Mouse (Mus musculus) cerebellum, adult 9-10 months (tissue): ENCODE measurements around the gene Trappc12.

Source experiments
- DNase-seq: peaks from one replicate; pipeline ENCODE4 v3.0.0; 2022

The Trappc12 gene

DNA sequence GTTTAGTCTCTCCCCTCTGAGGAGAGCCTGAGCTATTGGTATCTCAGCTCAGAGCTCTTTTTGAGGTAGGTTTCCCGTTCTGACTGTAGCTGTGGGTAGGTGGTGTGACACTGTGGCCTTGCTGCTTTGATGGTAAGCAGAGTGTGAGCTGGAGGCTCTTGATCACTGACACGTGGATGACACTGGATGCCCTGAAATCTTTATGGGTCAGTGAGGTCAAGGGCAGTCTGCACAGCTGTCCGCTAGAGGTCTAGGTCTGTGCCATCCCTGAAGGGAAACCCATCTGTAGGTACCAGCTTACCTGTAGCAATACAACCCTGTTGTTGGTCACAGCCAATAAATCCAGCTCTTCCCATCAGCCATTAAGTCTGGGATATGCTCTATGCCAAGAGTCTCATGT lies 64.5 kb downstream of the Trappc12 start:
- DNase-seq: no peak

DNA sequence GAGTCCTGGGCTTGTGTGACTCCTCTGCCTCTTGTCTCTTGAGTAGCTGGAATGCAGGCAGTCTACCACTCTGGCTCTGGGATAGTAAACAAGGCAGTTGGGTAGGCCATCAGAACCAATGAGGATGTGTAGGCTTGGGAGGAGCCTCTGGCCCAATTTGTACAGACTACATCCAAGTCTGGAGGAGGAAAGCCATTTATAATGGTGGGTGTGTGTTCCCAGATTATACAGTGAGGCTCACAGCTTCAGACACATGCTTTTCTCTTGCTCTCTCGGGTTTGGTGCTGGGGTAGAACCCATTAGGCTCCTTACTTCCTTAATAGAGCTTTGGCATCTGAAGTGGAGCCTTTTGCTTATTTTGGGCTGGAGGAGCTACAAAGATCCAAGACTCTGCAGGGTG lies 65.6 kb downstream of the Trappc12 start:
- no peak for DNase-seq

DNA sequence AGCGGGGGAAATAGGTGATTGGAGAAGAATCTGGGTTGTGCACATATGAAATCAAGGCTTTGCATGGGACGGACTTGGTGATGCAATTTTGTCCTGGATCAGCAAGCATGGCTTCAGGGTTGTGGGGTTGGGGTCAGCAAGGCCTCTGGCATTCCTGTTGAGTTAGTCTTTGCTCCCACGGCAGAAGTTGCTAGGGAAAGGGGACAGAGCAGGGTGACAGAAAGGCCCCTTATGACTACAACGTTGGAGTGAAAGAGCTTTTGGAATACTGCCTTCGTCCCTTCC lies 74.4 kb downstream of the Trappc12 start:
- DNase-seq: no peak

- peak; percentile 89 for DNase-seq
Observed at GRCm38 (mm10) chr12:28675121-28675924, 74.9 kb downstream of the Trappc12 start, which contains the start of gene Adi1. Gene Adi1, plus strand, starts transcription at chr12:28675231.

DNA sequence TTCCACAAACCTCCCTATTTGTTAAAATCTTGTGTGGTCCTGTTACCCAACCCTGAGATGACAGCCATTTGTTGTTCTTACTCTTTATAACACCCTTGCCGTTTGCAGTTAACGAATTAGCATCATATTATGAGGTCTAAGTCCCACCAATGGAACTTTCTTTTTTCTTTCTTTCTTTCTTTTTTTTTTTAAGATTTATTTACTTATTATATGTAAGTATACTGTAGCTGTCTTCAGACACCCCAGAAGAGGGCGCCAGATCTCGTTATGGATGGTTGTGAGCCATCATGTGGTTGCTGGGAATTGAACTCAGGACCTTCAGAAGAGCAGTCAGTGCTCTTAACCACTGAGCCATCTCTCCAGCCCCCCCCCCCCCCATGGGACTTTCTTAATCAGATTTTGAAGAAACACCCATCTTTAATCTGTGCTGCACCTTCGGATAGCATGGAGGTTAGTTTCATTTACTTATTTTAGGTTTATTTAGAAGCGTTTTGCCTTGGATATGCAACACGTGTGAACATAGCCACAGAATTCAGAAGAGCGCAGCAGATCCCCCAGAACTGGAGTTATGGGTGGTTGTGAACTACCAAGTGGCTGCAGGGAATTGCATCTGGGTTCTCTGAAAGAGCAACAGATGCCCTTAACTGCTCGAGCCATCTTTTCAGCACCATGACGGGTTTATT lies 76.1 kb downstream of the Trappc12 start:
- no peak for DNase-seq

DNA sequence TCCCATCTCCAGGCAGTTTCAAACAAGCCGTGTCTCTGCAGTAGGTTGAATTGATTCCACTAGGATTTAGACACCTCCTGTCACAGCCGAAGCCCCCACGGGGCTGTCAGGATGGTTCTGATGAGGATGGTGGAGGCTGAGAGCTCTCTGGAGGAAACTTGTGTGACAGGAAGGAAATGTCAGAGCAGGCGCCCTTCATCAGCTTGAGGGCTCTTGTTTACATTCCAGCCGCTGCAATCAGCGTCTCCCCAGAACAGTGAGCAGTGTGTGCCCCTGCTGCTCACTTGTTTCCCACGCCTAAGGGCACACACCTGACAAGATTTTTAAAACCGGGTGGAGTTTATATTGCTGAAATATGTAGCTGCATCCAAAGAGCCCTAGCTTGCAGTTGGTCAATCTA lies 83.0 kb downstream of the Trappc12 start:
- DNase-seq: no peak

DNA sequence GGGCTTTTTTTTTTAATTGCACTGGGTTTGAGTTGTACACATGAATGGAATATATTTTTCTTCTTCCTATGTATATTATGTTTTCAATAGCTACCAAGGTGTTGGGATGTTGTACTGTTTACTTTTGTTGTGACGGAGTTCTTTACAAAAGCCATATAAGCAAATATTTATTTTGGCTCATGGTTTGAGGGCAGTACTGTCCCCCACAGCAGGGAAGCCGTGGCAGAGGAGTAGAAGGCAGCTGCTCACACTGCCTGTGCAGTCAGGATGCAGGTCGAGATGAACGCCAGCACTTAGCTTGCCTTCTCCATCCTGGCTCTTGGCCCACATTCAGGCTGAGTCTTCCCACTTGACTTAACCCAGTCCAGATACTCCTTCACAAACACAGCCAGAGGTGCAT lies 83.5 kb downstream of the Trappc12 start:
- DNase-seq: no peak

GRCm38 (mm10) chr12:28662628-28663027 lies 87.6 kb downstream of the Trappc12 start:
- no peak for DNase-seq

DNA sequence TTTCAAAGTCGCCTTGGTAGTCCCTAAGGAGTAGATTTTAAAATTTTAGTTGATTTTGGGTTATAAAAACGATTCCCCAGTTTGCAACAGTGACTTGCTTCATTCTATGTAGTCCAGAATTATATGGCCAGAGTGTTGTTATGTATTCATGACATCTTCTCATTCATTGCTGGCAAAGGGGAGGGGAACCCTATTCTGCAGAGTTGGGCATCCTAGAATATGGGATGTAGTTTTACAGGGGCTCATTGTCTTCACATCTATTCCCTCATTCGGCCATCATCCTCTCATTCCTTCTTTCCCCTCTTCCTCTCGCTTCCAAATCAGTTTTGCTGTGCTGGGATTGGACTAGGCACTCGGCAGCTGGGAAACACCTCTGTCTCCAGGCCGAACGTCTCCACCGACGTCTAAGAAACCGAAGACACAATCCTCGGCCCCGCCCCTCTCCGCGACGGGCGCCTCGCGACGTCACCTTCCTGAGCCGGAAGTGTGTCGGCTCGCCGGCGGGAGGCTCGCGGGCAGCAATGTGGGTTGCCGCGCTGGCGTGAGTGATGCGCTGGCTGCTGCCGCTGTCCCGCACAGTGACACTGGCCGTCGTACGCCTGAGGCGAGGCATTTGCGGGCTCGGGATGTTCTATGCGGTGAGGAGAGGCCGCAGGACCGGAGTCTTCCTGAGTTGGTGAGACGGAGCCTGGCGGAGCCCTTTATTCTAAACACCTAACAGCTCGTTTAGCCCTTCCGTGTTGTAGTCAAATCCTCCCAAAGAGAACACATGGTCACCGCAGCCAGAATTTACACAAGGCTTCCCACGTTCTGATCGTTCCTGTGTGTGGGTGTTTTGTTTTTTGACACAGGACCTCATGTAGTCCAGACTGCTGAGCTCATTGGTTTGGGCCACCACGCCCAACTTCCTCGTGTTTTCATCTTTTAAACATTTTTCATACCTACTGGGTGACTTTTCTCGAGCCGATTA lies 100.8 kb downstream of the Trappc12 start, which contains the start of gene Rnaseh1:
Gene Rnaseh1 (plus strand): TSS at position 462 of the 970 bp plus-strand sequence.
- peak; percentile 86 for DNase-seq
